Mouse (Mus musculus): ENCODE data around the gene Olfr706. TPM values are rescaled to one million over a fixed set of nuclear protein-coding genes. Genes with fewer than 3 reads are reported as not detected.

The Olfr706 gene
- polyA plus RNA-seq, 1 experiment: not detected

DNA sequence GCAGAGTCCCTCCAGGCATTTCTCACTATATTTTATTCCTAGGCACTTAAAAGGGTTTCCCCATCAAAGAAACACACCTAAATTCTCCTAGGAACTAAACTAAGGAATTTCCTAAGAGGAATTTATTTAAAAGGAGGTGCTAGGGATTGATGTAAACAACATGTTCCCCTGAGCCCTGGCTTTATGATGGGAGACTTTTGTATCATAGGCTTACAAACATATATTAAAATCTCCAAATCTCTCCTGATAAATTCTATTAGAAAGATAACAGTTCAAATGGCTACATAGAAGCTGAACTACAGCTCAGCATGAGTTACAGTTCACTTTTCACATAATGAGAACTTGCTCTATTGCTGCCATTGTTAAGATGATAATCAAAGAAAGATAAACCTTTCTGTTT, 54.2 kb downstream of the Olfr706 start, which contains the start of gene Olfr702:
TSS of gene Olfr702 (minus strand) at position 101 of the 400 bp plus-strand sequence.
- TF ChIP-seq CTCF (IDR thresholded peaks at IDR 0.05; ENCODE audit: extremely low read depth, insufficient read length, insufficient replicate concordance, low read depth, low read length): no peak
- TF ChIP-seq POLR2A (IDR thresholded peaks at IDR 0.05; ENCODE audit: low read depth, low read length): no peak
- Histone ChIP-seq H3K4me1 (ENCODE audit: control insufficient read depth, insufficient read depth, insufficient read length, low read length) (no peaks in the 10 kb centered on the region), H3K27me3 (ENCODE audit: control insufficient read depth, insufficient read depth, low read length) (no peaks in the 10 kb centered on the region), H3K4me3 (ENCODE audit: low read depth, low read length) (no peak within 1 kb of the TSS), H3K36me3 (ENCODE audit: control insufficient read depth, insufficient read depth, low read length) (no peaks in the 10 kb centered on the region), H3K27ac (ENCODE audit: insufficient read depth, low read depth, low read length) (no peak within 1 kb of the TSS)

Other genes starting within 250 kb of the Olfr706 start
- gene Olfr693, start 207.6 kb downstream of the Olfr706 start, polyA plus RNA-seq (2012; rRNA removed): not detected in 2 replicates
- not detected in 2 replicates for gene Olfr694, start 196.3 kb downstream of the Olfr706 start, polyA plus RNA-seq (2012; rRNA removed)
- gene Olfr695, start 171.8 kb downstream of the Olfr706 start, polyA plus RNA-seq (2012; rRNA removed): not detected in 2 replicates
- not detected in 2 replicates for gene Olfr697, start 145.7 kb downstream of the Olfr706 start, polyA plus RNA-seq (2012; rRNA removed)
- gene Olfr698, start 132.8 kb downstream of the Olfr706 start, polyA plus RNA-seq (2012; rRNA removed): not detected in 2 replicates
- gene Olfr699, start 95.0 kb downstream of the Olfr706 start, polyA plus RNA-seq (2012; rRNA removed): not detected in 2 replicates
- not detected in 2 replicates for gene Olfr700, start 79.3 kb downstream of the Olfr706 start, polyA plus RNA-seq (2012; rRNA removed)
- not detected in 2 replicates for gene Olfr701, start 74.0 kb downstream of the Olfr706 start, polyA plus RNA-seq (2012; rRNA removed)
- gene Olfr702, start 54.3 kb downstream of the Olfr706 start, polyA plus RNA-seq (2012; rRNA removed): not detected in 2 replicates
- not detected in 2 replicates for gene Olfr703, start 44.8 kb downstream of the Olfr706 start, polyA plus RNA-seq (2012; rRNA removed)
- gene Olfr704, start 25.0 kb downstream of the Olfr706 start, polyA plus RNA-seq (2012; rRNA removed): not detected in 2 replicates
- gene Olfr705, start 11.3 kb downstream of the Olfr706 start, polyA plus RNA-seq (2012; rRNA removed): not detected in 2 replicates
- not detected in 2 replicates for gene Olfr707, start 13.1 kb upstream of the Olfr706 start, polyA plus RNA-seq (2012; rRNA removed)
- not detected in 2 replicates for gene Olfr1532-ps1, start 19.8 kb upstream of the Olfr706 start, polyA plus RNA-seq (2012; rRNA removed)
- gene Olfr709-ps1, start 44.1 kb upstream of the Olfr706 start, polyA plus RNA-seq (2012; rRNA removed): not detected in 2 replicates
- gene Olfr710, start 60.1 kb upstream of the Olfr706 start, polyA plus RNA-seq (2012; rRNA removed): not detected in 2 replicates
- not detected in 2 replicates for gene Olfr6, start 75.8 kb upstream of the Olfr706 start, polyA plus RNA-seq (2012; rRNA removed)
- gene Olfr711, start 87.3 kb upstream of the Olfr706 start, polyA plus RNA-seq (2012; rRNA removed): not detected in 2 replicates
- not detected in 2 replicates for gene Olfr2, start 117.9 kb upstream of the Olfr706 start, polyA plus RNA-seq (2012; rRNA removed)
- not detected in 2 replicates for gene Olfr713, start 143.0 kb upstream of the Olfr706 start, polyA plus RNA-seq (2012; rRNA removed)
- not detected in 2 replicates for gene Olfr714, start 182.8 kb upstream of the Olfr706 start, polyA plus RNA-seq (2012; rRNA removed)
- gene Olfr17, start 205.1 kb upstream of the Olfr706 start, polyA plus RNA-seq (2012; rRNA removed): not detected in 2 replicates
- not detected in 2 replicates for gene Olfr715b, start 222.2 kb upstream of the Olfr706 start, polyA plus RNA-seq (2012; rRNA removed)
- gene Olfr715, start 242.9 kb upstream of the Olfr706 start, polyA plus RNA-seq (2012; rRNA removed): not detected in 2 replicates

Measured in small intestine, adult 2 months (tissue).